Mouse (Mus musculus) ES-E14 (cell line): ENCODE data around the gene Ppp4r1. TPM values are rescaled to one million over a fixed set of nuclear protein-coding genes. Genes with fewer than 3 reads are reported as not detected.

Experiments
- DNase-seq: peaks from one replicate; pipeline ENCODE4 v3.0.0-alpha.2; 2013; ENCODE audit warnings: low read depth, low spot score
- H3K27ac ChIP-seq: 2 replicates; pipeline ENCODE4 v1.5.1; 2012; ENCODE audit warnings: low read depth, mild to moderate bottlenecking, low read length, moderate library complexity, mixed read lengths; ENCODE audit not compliant: poor library complexity, insufficient read depth, severe bottlenecking
- H3K36me3 ChIP-seq: 2 replicates; pipeline ENCODE4 v1.6.1; 2012; ENCODE audit warnings: mild to moderate bottlenecking, low read length, moderate library complexity, mixed read lengths; ENCODE audit not compliant: control insufficient read depth, poor library complexity, insufficient read depth, severe bottlenecking
- H3K4me1 ChIP-seq, 2 experiments: fragments of 150-350 bp in 1 of 2; sonication (generic) in 1 of 2; 2 replicates each; pipeline ENCODE4 v1.6.1; 2012; ENCODE audit warnings: low read length in 2 of 2, mild to moderate bottlenecking in 1 of 2, mixed read lengths in 1 of 2; ENCODE audit not compliant: control insufficient read depth in 2 of 2, insufficient read depth in 2 of 2, poor library complexity in 1 of 2
- H3K4me3 ChIP-seq, 2 experiments: fragments of 150-350 bp in 1 of 2; sonication (generic) in 1 of 2; 2 replicates each; pipeline ENCODE4 v1.5.1; 2012; ENCODE audit warnings: low read length in 2 of 2, low read depth in 1 of 2, mild to moderate bottlenecking in 1 of 2, mixed read lengths in 1 of 2; ENCODE audit not compliant: insufficient read depth in 1 of 2, poor library complexity in 1 of 2, severe bottlenecking in 1 of 2
- H3K9ac ChIP-seq: 2 replicates; pipeline ENCODE4 v1.6.1; 2012; ENCODE audit warnings: low read depth, mild to moderate bottlenecking, low read length, mixed read lengths; ENCODE audit not compliant: poor library complexity, insufficient read depth, severe bottlenecking
- H3K9me3 ChIP-seq: fragments of 150-350 bp; sonication (generic); 2 replicates; pipeline ENCODE4 v1.6.1; 2012; ENCODE audit warnings: low read depth, mild to moderate bottlenecking, low read length; ENCODE audit not compliant: control insufficient read depth, insufficient read depth
- CHD2 ChIP-seq: IDR thresholded peaks from 2 replicates; pipeline ENCODE4 v1.6.1; 2014; ENCODE audit warnings: mild to moderate bottlenecking, low read depth, low read length, inconsistent platforms
- HCFC1 ChIP-seq: IDR thresholded peaks from 2 replicates; pipeline ENCODE4 v1.6.1; 2012; ENCODE audit warnings: low read length, inconsistent platforms, borderline replicate concordance; ENCODE audit not compliant: insufficient read depth
- MAFK ChIP-seq: IDR thresholded peaks from 2 replicates; pipeline ENCODE4 v1.6.1; 2014; ENCODE audit warnings: mild to moderate bottlenecking, low read depth, low read length, inconsistent platforms; ENCODE audit not compliant: insufficient read depth
- ZC3H11A ChIP-seq: IDR thresholded peaks from 2 replicates; pipeline ENCODE4 v1.6.1; 2012; ENCODE audit warnings: low read depth, mild to moderate bottlenecking, inconsistent platforms, low read length, borderline replicate concordance
- ZNF384 ChIP-seq: IDR thresholded peaks from 2 replicates; pipeline ENCODE4 v1.6.1; 2012; ENCODE audit warnings: low read depth, low read length, inconsistent platforms
- in situ Hi-C, 2 experiments: fragments of 600-800 bp; cut with MboI; formaldehyde crosslinking; loops; one replicate each; pipeline ENCODE4 v1.15.1; 2025; ENCODE audit warnings: low sequenced_read_pairs in 2 of 2, inconsistent platforms in 1 of 2; ENCODE audit not compliant: unreplicated experiment in 2 of 2
- total RNA-seq: library from RNA; depleted of rRNA; stranded (reverse); fragments of 300-350 nt; gene quantifications from 2 replicates; pipeline ENCODE4 v1.2.3, GENCODE M21; 2012

Gene Ppp4r1
- total RNA-seq, 1 experiment, result 40.3 TPM

GRCm38 (mm10) chr17:65788542-65789291 lies 6.3 kb downstream of the Ppp4r1 start:
- peaks cover 2% of the 10 kb centered on the region; the same call in 1 of the 2 replicates for H3K36me3 ChIP-seq
- in situ Hi-C loops, result no loop called here
- DNase-seq, result no peak
- H3K9me3 ChIP-seq, result no peaks in the 10 kb centered on the region
- H3K27ac ChIP-seq, result no peak overlapping the region
- TF ChIP-seq MAFK (no peak), ZNF384 (0 out of 2 replicates have a peak, but pooled peaks have one; percentile 9), CHD2 (no peak), HCFC1 (no peak), ZC3H11A (no peak)
- peaks cover 4 to 8% of the 10 kb centered on the region in 2 experiments; a peak in 3 of 4 replicates for H3K4me1 ChIP-seq
- no peak overlapping the region for H3K9ac ChIP-seq
- H3K4me3 ChIP-seq, result no peak overlapping the region

GRCm38 (mm10) chr17:65789576-65789975 lies 7.2 kb downstream of the Ppp4r1 start:
- no peaks in the 10 kb centered on the region for H3K9me3 ChIP-seq
- no peak overlapping the region for H3K4me3 ChIP-seq
- H3K36me3 ChIP-seq, result peaks cover 2% of the 10 kb centered on the region; the same call in 1 of the 2 replicates
- DNase-seq, result no peak
- H3K4me1 ChIP-seq, result peaks cover 4 to 6% of the 10 kb centered on the region in 2 experiments; a peak in 3 of 4 replicates
- no peak for TF ChIP-seq HCFC1
- TF ChIP-seq ZNF384, result no peak
- TF ChIP-seq CHD2, result no peak
- TF ChIP-seq MAFK, result no peak
- TF ChIP-seq ZC3H11A, result no peak
- in situ Hi-C loops, result no loop called here
- no peak overlapping the region for H3K9ac ChIP-seq
- no peak overlapping the region for H3K27ac ChIP-seq

DNA sequence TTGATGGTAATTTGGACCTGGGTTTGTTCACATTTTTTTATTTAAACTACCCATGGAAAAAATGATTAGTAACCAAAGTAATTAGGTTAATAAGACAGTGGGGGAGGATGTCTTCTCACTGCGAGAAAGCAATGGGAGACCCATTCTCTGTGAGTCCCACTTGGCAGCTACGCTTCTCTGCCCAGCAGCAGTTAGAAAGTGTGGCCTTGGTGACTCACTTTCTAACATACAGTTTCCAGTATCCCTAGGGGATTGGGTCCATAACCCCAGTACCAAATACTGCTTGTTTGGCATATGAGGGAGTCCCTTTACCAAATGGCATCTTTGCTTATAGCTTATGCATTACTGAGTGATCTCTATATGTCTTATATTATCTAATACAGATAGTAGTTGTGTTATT lies 8.8 kb downstream of the Ppp4r1 start:
- Histone ChIP-seq H3K27ac (no peak overlapping the region), H3K4me1 (peaks cover 2 to 10% of the 10 kb centered on the region in 2 experiments; a peak in 3 of 4 replicates), H3K9me3 (no peaks in the 10 kb centered on the region), H3K4me3 (no peak overlapping the region), H3K36me3 (peaks cover 2% of the 10 kb centered on the region; the same call in 1 of the 2 replicates), H3K9ac (no peak overlapping the region)
- TF ChIP-seq ZC3H11A (no peak), HCFC1 (no peak), ZNF384 (no peak), CHD2 (no peak), MAFK (no peak)
- no peak for DNase-seq
- in situ Hi-C loops, result no loop called here

GRCm38 (mm10) chr17:65793307-65793930 lies 11.0 kb downstream of the Ppp4r1 start:
- Histone ChIP-seq H3K36me3 (no peaks in the 10 kb centered on the region), H3K27ac (no peak overlapping the region), H3K9ac (no peak overlapping the region), H3K4me3 (no peak overlapping the region), H3K4me1 (peaks cover 2 to 12% of the 10 kb centered on the region in 2 experiments; a peak in 3 of 4 replicates), H3K9me3 (no peaks in the 10 kb centered on the region)
- in situ Hi-C loops, result no loop called here
- DNase-seq, result no peak
- TF ChIP-seq MAFK, result no peak
- TF ChIP-seq CHD2, result no peak
- no peak for TF ChIP-seq HCFC1
- no peak for TF ChIP-seq ZNF384
- no peak for TF ChIP-seq ZC3H11A
